Mouse (Mus musculus): Measurements from ENCODE around the gene Nsf. TPM values are rescaled to one million over a fixed set of nuclear protein-coding genes. Genes with fewer than 3 reads are reported as not detected.
A peak's percentile ranks its signal among the peaks of the same experiment; 100 is the strongest.

Nsf gene
- polyA plus RNA-seq, 1 experiment = 297 TPM

DNA sequence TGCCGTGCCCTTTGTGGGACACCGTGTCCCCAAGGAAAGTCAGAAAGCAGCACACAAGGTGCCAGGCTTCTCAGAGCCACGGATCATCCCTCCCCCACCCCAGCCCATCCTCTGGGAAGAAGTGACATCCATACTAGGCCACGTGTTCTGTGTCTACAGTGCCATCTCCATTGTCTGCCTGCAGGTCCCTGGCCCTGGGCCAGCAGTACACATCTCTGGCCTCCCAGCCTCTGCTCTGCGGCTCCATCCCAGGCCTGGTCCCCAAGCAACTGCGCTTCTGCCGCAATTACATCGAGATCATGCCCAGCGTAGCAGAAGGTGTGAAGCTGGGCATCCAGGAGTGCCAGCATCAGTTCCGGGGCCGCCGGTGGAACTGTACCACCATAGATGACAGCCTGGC is 145.9 kb downstream of the Nsf start:
- TF ChIP-seq CTCF (IDR thresholded peaks at IDR 0.05; ENCODE audit: insufficient read depth, low read depth, low read length) (no peak), POLR2A (IDR thresholded peaks at IDR 0.05; ENCODE audit: insufficient read depth, low read depth, low read length) (no peak)
- Histone ChIP-seq H3K27ac (ENCODE audit: insufficient read depth, low read depth, low read length) (no peak overlapping the region), H3K4me1 (ENCODE audit: control insufficient read depth, insufficient read depth, low read length) (peaks cover 39% of the 10 kb centered on the region), H3K4me3 (ENCODE audit: insufficient read depth, low read depth, low read length) (no peak overlapping the region)
- 55% methylated on average over 12 of the region's 12 CpGs for WGBS

DNA sequence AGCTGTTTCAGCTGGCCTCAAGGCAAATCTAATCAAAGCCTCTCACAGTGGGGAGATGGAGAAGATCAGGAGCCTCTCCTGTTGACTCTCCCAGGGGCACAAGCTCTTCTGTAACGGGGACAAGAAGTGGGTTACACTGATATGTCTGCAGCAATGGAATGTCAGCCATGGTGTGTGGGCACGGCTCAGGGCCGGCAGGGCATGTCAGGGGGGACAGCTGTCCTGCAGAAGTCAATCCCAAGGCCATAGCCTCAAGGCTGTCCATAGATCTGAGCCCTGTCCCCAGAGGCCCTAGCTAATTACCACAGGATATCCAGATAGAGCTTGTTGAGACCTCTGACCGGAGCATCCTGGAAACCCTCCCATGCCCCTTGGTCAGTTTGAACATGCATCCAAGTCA is 149.1 kb downstream of the Nsf start:
- 95% methylated on average over 4 of the region's 4 CpGs for WGBS
- TF ChIP-seq POLR2A (IDR thresholded peaks at IDR 0.05; ENCODE audit: insufficient read depth, low read depth, low read length) (no peak), CTCF (IDR thresholded peaks at IDR 0.05; ENCODE audit: insufficient read depth, low read depth, low read length) (no peak)
- H3K4me1 ChIP-seq (ENCODE audit: control insufficient read depth, insufficient read depth, low read length) = peaks cover 27% of the 10 kb centered on the region
- H3K27ac ChIP-seq (ENCODE audit: insufficient read depth, low read depth, low read length) = no peak overlapping the region
- no peak overlapping the region for H3K4me3 ChIP-seq (ENCODE audit: insufficient read depth, low read depth, low read length)

DNA sequence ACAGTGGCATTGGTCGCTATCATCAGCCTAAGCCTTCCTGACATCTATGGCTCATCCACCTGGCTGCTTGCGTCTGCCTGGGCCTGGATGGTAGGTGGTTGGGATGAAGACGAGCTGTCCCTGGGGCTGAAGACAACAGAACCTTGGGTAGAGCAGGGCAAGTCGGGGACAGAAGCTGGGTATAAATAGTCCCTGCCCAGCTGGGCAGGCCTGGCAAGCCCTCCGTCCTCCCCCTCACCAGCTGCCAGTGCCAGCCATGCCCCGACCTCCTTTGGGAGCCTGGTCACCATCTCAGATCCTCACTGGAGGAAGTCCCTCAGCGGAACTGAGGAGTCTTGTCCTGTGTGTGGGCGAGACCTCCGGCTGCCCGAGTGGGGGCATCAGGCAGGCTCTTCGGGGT is 149.7 kb downstream of the Nsf start:
- peaks cover 25% of the 10 kb centered on the region for H3K4me1 ChIP-seq (ENCODE audit: control insufficient read depth, insufficient read depth, low read length)
- H3K27ac ChIP-seq (ENCODE audit: insufficient read depth, low read depth, low read length) = no peak overlapping the region
- WGBS = 85% methylated on average over 11 of the region's 11 CpGs
- TF ChIP-seq POLR2A (IDR thresholded peaks at IDR 0.05; ENCODE audit: insufficient read depth, low read depth, low read length) = no peak
- TF ChIP-seq CTCF (IDR thresholded peaks at IDR 0.05; ENCODE audit: insufficient read depth, low read depth, low read length) = no peak
- no peak overlapping the region for H3K4me3 ChIP-seq (ENCODE audit: insufficient read depth, low read depth, low read length)

DNA sequence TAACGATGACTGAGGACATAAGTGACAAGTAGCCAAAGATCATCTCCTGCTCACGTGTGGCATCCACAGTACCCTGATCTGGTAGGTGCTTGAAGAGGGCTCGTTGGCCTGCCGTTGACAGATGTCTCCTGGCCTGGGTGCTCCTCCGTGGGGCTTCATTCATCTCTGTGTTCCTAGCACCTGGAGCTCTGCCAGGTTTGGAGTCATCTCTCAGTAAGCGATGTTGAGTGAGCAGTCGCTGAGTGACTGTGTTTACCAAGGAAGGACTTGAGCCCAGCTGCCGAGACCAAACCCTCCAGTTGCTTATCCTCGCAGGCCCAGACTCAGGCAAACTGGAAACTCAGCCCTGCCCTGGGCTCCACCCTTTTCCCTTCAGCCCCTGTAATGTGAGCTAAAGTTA is 152.7 kb downstream of the Nsf start:
- peaks cover 9% of the 10 kb centered on the region; the same call in 1 of the 2 replicates for H3K4me1 ChIP-seq (ENCODE audit: control insufficient read depth, insufficient read depth, low read length)
- WGBS = 71% methylated on average over 9 of the region's 9 CpGs
- no peak overlapping the region for H3K27ac ChIP-seq (ENCODE audit: insufficient read depth, low read depth, low read length)
- TF ChIP-seq CTCF (IDR thresholded peaks at IDR 0.05; ENCODE audit: insufficient read depth, low read depth, low read length) = no peak
- no peak for TF ChIP-seq POLR2A (IDR thresholded peaks at IDR 0.05; ENCODE audit: insufficient read depth, low read depth, low read length)
- no peak overlapping the region for H3K4me3 ChIP-seq (ENCODE audit: insufficient read depth, low read depth, low read length)

DNA sequence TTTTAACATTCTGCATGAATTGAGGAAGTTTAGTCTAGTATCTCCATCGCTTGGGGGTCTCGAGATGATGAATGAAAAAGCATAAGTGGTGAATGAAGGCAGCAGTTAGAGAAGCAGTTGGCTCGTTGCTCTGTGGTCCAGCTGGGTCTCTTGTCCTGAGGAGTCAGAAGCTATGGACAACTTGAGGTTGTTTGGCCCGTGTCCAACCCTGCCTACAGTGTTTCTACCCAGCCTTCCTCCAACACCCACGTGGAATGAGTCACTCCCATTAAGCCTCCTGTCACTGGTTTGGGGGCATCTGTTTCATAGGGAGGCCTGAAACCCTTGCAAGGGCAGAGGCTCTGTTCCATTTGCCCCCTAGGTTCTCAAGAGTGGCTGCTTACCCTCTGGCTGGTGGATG is 163.9 kb downstream of the Nsf start:
- Histone ChIP-seq H3K4me3 (ENCODE audit: insufficient read depth, low read depth, low read length) (no peak overlapping the region), H3K4me1 (ENCODE audit: control insufficient read depth, insufficient read depth, low read length) (peaks cover 9% of the 10 kb centered on the region), H3K27ac (ENCODE audit: insufficient read depth, low read depth, low read length) (no peak overlapping the region)
- 50% methylated on average over 5 of the region's 5 CpGs for WGBS
- TF ChIP-seq CTCF (IDR thresholded peaks at IDR 0.05; ENCODE audit: insufficient read depth, low read depth, low read length) (no peak), POLR2A (IDR thresholded peaks at IDR 0.05; ENCODE audit: insufficient read depth, low read depth, low read length) (no peak)

GRCm38 (mm10) chr11:103780152-103780551 is 173.7 kb downstream of the Nsf start:
- Histone ChIP-seq H3K27ac (ENCODE audit: insufficient read depth, low read depth, low read length) (0 out of 2 replicates have a peak overlapping the region, but pooled peaks have one; percentile 8), H3K4me3 (ENCODE audit: insufficient read depth, low read depth, low read length) (no peak overlapping the region), H3K4me1 (ENCODE audit: control insufficient read depth, insufficient read depth, low read length) (peaks cover 10% of the 10 kb centered on the region)
- TF ChIP-seq POLR2A (IDR thresholded peaks at IDR 0.05; ENCODE audit: insufficient read depth, low read depth, low read length) = no peak
- no peak for TF ChIP-seq CTCF (IDR thresholded peaks at IDR 0.05; ENCODE audit: insufficient read depth, low read depth, low read length)
- 43% methylated on average over 9 of the region's 9 CpGs for WGBS

DNA sequence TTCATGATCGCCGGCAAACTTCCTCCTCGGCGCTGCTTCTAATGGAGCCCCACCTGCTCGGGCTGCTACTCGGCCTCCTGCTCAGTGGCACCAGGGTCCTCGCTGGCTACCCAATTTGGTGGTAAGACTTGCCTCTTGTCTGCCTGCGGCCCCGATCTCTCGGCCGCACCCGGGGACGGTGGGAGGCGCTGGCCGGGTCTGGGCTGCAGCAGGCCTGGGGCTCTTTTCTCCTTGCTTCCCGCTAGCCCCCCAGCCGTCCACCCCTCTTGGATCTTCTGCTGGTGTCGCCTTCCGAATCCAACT is 179.7 kb downstream of the Nsf start:
- Histone ChIP-seq H3K4me3 (ENCODE audit: insufficient read depth, low read depth, low read length) (peak overlapping the region; percentile 21; the same call in 1 of the 2 replicates), H3K4me1 (ENCODE audit: control insufficient read depth, insufficient read depth, low read length) (peaks cover 26% of the 10 kb centered on the region), H3K27ac (ENCODE audit: insufficient read depth, low read depth, low read length) (no peak overlapping the region)
- WGBS = 8% methylated on average over 19 of the region's 19 CpGs
- TF ChIP-seq CTCF (IDR thresholded peaks at IDR 0.05; ENCODE audit: insufficient read depth, low read depth, low read length) (no peak), POLR2A (IDR thresholded peaks at IDR 0.05; ENCODE audit: insufficient read depth, low read depth, low read length) (no peak)

GRCm38 (mm10) chr11:103773387-103774227 is 180.2 kb downstream of the Nsf start, which contains the start of gene Wnt3:
Gene Wnt3, plus strand, starts transcription at chr11:103774150.
- WGBS = 2% methylated on average over 60 of the region's 60 CpGs
- Histone ChIP-seq H3K4me3 (ENCODE audit: insufficient read depth, low read depth, low read length) (peak within 1 kb of the TSS; percentile 21), H3K27ac (ENCODE audit: insufficient read depth, low read depth, low read length) (no peak within 1 kb of the TSS), H3K4me1 (ENCODE audit: control insufficient read depth, insufficient read depth, low read length) (peaks cover 26% of the 10 kb centered on the region)
- TF ChIP-seq CTCF (IDR thresholded peaks at IDR 0.05; ENCODE audit: insufficient read depth, low read depth, low read length) = no peak
- no peak for TF ChIP-seq POLR2A (IDR thresholded peaks at IDR 0.05; ENCODE audit: insufficient read depth, low read depth, low read length)

DNA sequence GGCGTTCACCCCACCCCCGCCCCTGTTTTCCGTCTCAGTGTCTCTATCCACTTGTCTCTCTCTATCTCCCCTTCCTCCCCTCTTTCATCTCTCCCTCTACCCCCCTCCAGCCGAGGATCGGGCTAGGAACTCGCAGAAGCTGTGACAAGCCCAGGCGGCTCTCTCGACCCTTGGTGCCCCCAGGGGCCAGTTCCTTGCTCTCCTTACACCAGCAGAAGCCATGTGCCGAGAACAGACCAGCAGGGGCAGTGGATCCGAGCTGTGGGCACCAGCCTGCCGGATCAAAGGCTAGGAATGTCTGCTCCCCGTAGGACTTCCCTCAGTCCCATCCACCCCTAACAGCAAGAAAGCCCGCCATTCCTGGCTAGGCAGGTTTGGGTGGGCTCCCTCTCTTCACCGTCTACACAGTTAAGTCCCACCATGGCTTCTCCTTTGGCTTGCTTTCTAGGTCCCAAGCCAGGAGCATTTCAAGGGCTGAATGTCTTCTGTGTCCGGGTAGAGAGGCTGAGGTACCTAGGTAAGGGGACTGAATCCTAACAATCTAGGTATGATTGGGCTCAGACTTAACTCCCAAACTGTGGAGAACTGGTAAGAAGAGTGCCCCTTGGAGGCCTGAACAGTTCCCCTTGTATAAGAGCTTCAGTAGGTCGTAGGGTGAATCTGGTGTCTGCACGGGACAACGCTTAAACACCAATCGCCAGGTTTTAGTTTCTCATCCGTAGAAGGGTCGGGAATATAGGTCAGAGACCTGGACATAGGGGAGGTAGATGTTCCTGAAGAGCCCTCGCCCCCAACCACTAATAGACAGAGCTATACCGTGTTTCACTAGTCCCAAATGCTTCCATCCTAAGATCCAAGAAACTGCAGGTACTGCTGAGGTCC is 181.1 kb downstream of the Nsf start:
- 15% methylated on average over 23 of the region's 23 CpGs for WGBS
- no peak overlapping the region for H3K27ac ChIP-seq (ENCODE audit: insufficient read depth, low read depth, low read length)
- TF ChIP-seq POLR2A (IDR thresholded peaks at IDR 0.05; ENCODE audit: insufficient read depth, low read depth, low read length) = no peak
- H3K4me1 ChIP-seq (ENCODE audit: control insufficient read depth, insufficient read depth, low read length) = peaks cover 26% of the 10 kb centered on the region
- no peak overlapping the region for H3K4me3 ChIP-seq (ENCODE audit: insufficient read depth, low read depth, low read length)

Other genes with a start within 250 kb of the Nsf start
- not detected in 2 replicates for gene Wnt9b, start 204.2 kb downstream of the Nsf start, polyA plus RNA-seq (2012; ENCODE audit: insufficient read depth, insufficient read length, low replicate concordance, missing spikeins)
- not detected in 2 replicates for gene Wnt3, start 179.9 kb downstream of the Nsf start, polyA plus RNA-seq (2012; ENCODE audit: insufficient read depth, insufficient read length, low replicate concordance, missing spikeins)
- not detected in 2 replicates for gene Arf2, start 12.7 kb upstream of the Nsf start, polyA plus RNA-seq (2012; ENCODE audit: insufficient read depth, insufficient read length, low replicate concordance, missing spikeins)
- not detected in 2 replicates for gene Crhr1, start 178.8 kb upstream of the Nsf start, polyA plus RNA-seq (2012; ENCODE audit: insufficient read depth, insufficient read length, low replicate concordance, missing spikeins)
- not detected in 2 replicates for gene Sppl2c, start 232.3 kb upstream of the Nsf start, polyA plus RNA-seq (2012; ENCODE audit: insufficient read depth, insufficient read length, low replicate concordance, missing spikeins)

All from olfactory bulb, adult 2 months (tissue).